Mouse (Mus musculus): ENCODE measurements around the gene Enox1.

- TF ChIP-seq POLR2A (IDR thresholded peaks at IDR 0.05; ENCODE audit: borderline replicate concordance, low read depth, low read length) (no peak), CTCF (IDR thresholded peaks at IDR 0.05; ENCODE audit: low read depth, low read length) (no peak)
These were observed 100.4 kb downstream of the Enox1 start for GRCm38 (mm10) chr14:77256943-77257342.
